Mouse (Mus musculus): Measurements from ENCODE around the gene Rps27. TPM values are rescaled to one million over a fixed set of nuclear protein-coding genes. Genes with fewer than 3 reads are reported as not detected.
"Not testable (repeated sequence)": the region's sequence is repeated elsewhere in the genome, so short reads cannot be mapped to it uniquely, and the experiment has no call there.

Rps27 gene
- polyA plus RNA-seq, 1 experiment, result 28.1 TPM

DNA sequence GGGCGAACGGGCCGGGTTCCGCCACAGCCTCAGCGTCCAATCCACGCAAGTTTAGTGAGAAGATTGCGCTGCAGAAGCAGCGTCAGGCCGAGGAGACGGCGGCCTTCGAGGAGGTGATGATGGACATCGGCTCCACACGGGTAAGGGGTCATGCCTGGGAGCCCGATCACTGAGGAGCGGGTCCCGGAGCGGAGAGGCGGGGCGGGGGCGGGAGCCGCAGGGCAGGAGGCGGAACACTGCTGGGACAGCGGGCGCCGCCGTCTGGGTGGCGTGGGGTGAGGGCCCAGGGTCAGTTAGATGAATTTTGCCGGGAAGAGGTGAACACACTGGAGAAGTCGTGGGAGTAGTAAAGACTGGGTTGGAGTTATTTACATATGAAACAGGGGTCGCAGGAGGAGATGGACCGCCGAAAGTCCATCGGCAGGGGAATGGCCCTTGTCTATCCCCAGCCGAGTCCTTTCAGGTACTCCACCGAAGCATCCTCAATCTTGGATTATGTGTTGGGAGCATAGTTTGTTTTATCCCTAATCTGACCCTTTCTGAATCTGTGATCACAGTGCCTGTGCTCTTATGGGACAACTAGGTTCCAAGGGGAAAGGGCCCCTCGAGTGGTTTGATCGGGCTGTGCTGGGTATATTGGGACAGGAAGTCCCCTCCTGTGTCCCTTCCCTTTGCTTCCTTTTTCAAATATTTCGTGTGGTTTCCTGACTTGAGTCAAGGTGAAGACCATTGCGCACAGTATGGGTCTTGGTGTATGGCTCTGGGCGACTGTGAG lies 41.2 kb upstream of the Rps27 start:
- Histone ChIP-seq H3K9me3 (replicated peaks; ENCODE audit: control insufficient read depth, insufficient read depth, low read length, poor library complexity, severe bottlenecking) (no peaks in the 10 kb centered on the region), H3K4me3 (ENCODE audit: low read depth, low read length) (peak overlapping the region; percentile 90), H3K27ac (ENCODE audit: insufficient read depth, low read length) (0 out of 2 replicates have a peak overlapping the region, but pooled peaks have one; percentile 12), H3K9ac (ENCODE audit: low read depth, poor library complexity, severe bottlenecking) (peak overlapping the region; percentile 73), H3K36me3 (ENCODE audit: control insufficient read depth, insufficient read depth, low read length, poor library complexity, severe bottlenecking) (peaks cover 20% of the 10 kb centered on the region), H3K27me3 (ENCODE audit: control insufficient read depth, insufficient read depth, low read length, poor library complexity, severe bottlenecking) (no peaks in the 10 kb centered on the region), H3K4me1 (ENCODE audit: control insufficient read depth, insufficient read depth, low read length) (no peaks in the 10 kb centered on the region)
- no peak for TF ChIP-seq POLR2A (IDR thresholded peaks at IDR 0.05; ENCODE audit: insufficient read depth, low read length)
- TF ChIP-seq EP300 (IDR thresholded peaks at IDR 0.05; ENCODE audit: insufficient read depth, low read depth, low read length), result no peak
- no peak for TF ChIP-seq CTCF (IDR thresholded peaks at IDR 0.05; ENCODE audit: low read depth, low read length)

DNA sequence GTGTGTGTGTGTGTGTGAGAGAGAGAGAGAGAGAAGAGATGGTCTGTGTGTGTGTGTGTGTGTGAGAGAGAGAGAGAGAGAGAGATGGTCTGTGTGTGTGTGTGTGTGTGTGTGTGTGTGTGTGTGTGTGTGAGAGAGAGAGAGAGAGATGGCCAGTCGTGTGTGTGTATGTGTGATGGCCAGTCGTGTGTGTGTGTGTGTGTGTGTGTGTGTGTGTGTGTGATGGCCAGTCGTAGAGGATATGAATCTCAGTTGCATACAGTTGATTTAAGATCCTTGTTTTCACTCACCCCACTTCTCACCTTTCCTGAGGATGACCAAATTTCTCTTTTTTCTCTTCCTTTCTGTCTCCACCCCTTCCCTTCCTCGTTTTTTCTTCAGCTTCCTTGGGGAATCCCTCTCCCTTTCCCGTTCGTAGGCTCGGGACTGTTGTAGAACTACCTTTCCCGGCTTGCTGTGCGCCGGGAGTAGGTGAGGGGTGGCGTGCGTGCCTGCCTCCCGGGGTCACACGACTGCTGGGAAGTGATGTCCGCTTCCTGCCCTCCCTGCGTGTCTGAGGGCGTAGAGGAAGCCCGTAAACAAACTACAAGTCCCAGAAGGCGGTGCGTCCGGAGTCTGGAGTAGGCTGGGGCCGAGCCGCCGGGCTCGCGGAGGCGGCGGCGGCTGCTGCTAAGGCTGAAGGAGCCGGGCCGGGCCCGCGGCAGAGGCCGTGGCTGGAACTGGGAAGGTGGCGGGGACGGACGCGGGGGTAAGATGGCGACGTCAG lies 40.4 kb upstream of the Rps27 start, which contains the start of gene Crtc2:
Crtc2 (plus strand) TSS at position 511 of the 766 bp plus-strand sequence.
- Histone ChIP-seq H3K4me3 (ENCODE audit: low read depth, low read length) (peak within 1 kb of the TSS; percentile 90), H3K4me1 (ENCODE audit: control insufficient read depth, insufficient read depth, low read length) (no peaks in the 10 kb centered on the region), H3K9me3 (replicated peaks; ENCODE audit: control insufficient read depth, insufficient read depth, low read length, poor library complexity, severe bottlenecking) (no peaks in the 10 kb centered on the region), H3K27ac (ENCODE audit: insufficient read depth, low read length) (0 out of 2 replicates have a peak within 1 kb of the TSS, but pooled peaks have one; percentile 12), H3K36me3 (ENCODE audit: control insufficient read depth, insufficient read depth, low read length, poor library complexity, severe bottlenecking) (peaks cover 14% of the 10 kb centered on the region), H3K9ac (ENCODE audit: low read depth, poor library complexity, severe bottlenecking) (peak within 1 kb of the TSS; percentile 73), H3K27me3 (ENCODE audit: control insufficient read depth, insufficient read depth, low read length, poor library complexity, severe bottlenecking) (no peaks in the 10 kb centered on the region)
- TF ChIP-seq POLR2A (IDR thresholded peaks at IDR 0.05; ENCODE audit: insufficient read depth, low read length), result no peak
- TF ChIP-seq EP300 (IDR thresholded peaks at IDR 0.05; ENCODE audit: insufficient read depth, low read depth, low read length), result no peak

DNA sequence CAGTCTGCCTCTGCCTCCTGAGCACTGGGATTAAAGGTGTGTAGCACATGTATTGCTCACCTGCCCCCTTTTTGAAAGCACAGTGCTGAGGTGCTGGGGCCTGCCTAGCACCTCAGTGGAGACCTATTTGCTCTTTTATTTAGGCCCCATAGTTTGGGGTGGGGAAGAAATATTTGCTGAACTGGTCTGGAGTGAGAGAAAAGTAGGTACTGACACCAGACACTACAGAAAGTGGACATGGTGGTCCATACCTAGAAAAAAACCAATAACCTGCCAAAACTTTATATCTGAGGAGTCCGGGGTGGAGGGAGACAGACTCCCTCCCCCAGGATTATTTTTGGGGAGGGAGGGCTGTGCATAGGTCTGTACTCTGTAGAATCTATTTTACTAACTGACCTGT lies 39.7 kb upstream of the Rps27 start:
- H3K9me3 ChIP-seq (replicated peaks; ENCODE audit: control insufficient read depth, insufficient read depth, low read length, poor library complexity, severe bottlenecking); H3K27ac ChIP-seq (ENCODE audit: insufficient read depth, low read length); H3K27me3 ChIP-seq (ENCODE audit: control insufficient read depth, insufficient read depth, low read length, poor library complexity, severe bottlenecking); H3K4me1 ChIP-seq (ENCODE audit: control insufficient read depth, insufficient read depth, low read length); H3K9ac ChIP-seq (ENCODE audit: low read depth, poor library complexity, severe bottlenecking); H3K4me3 ChIP-seq (ENCODE audit: low read depth, low read length): not testable (repeated sequence)
- peaks cover 14% of the 10 kb centered on the region for H3K36me3 ChIP-seq (ENCODE audit: control insufficient read depth, insufficient read depth, low read length, poor library complexity, severe bottlenecking)

DNA sequence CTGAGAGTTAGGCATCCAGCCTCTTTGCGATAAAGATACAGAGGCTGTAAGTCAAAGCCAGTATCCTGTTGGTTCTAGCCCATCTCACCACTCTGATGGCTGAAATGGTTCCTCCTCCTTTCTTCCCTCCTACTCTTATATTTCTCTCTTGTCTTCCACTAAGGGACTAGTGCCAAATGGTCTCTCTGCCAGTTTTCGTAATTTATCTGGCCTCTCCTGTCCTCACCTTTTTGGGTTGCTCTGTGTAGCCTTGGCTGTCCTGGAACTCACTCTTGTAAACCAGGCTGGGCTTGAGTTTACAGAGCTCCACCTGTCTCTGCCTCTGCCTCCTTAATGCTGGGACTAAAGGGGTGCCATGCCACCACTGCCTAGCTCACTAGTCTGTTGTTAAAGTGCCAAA lies 39.2 kb upstream of the Rps27 start:
- H3K4me1 ChIP-seq (ENCODE audit: control insufficient read depth, insufficient read depth, low read length); H3K27me3 ChIP-seq (ENCODE audit: control insufficient read depth, insufficient read depth, low read length, poor library complexity, severe bottlenecking); H3K9ac ChIP-seq (ENCODE audit: low read depth, poor library complexity, severe bottlenecking); H3K4me3 ChIP-seq (ENCODE audit: low read depth, low read length); H3K27ac ChIP-seq (ENCODE audit: insufficient read depth, low read length); H3K9me3 ChIP-seq (replicated peaks; ENCODE audit: control insufficient read depth, insufficient read depth, low read length, poor library complexity, severe bottlenecking): not testable (repeated sequence)
- H3K36me3 ChIP-seq (ENCODE audit: control insufficient read depth, insufficient read depth, low read length, poor library complexity, severe bottlenecking), result peaks cover 10% of the 10 kb centered on the region

DNA sequence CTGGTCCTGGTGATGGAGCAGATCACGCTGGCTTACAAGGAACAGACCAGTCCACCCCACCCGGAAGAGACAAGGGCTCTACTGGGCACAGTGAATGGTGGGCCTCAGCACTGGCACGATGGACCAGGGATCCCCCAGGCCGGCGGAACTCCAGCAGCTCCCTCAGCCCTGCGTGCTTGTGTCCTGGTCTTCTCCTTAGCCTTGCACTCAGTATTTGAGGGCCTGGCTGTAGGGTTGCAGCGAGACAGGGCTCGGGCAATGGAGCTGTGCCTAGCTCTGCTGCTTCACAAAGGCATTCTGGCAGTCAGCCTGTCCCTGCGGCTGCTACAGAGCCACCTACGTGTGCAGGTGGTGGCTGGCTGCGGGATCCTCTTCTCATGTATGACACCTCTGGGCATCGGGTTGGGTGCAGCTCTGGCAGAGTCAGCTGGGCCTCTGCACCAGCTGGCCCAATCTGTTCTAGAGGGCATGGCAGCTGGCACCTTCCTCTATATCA lies 38.3 kb upstream of the Rps27 start:
- not testable (repeated sequence) for H3K4me3 ChIP-seq (ENCODE audit: low read depth, low read length); H3K27ac ChIP-seq (ENCODE audit: insufficient read depth, low read length); H3K27me3 ChIP-seq (ENCODE audit: control insufficient read depth, insufficient read depth, low read length, poor library complexity, severe bottlenecking); H3K9me3 ChIP-seq (replicated peaks; ENCODE audit: control insufficient read depth, insufficient read depth, low read length, poor library complexity, severe bottlenecking); H3K4me1 ChIP-seq (ENCODE audit: control insufficient read depth, insufficient read depth, low read length); H3K9ac ChIP-seq (ENCODE audit: low read depth, poor library complexity, severe bottlenecking)
- H3K36me3 ChIP-seq (ENCODE audit: control insufficient read depth, insufficient read depth, low read length, poor library complexity, severe bottlenecking), result peaks cover 10% of the 10 kb centered on the region; the same call in 1 of the 2 replicates

DNA sequence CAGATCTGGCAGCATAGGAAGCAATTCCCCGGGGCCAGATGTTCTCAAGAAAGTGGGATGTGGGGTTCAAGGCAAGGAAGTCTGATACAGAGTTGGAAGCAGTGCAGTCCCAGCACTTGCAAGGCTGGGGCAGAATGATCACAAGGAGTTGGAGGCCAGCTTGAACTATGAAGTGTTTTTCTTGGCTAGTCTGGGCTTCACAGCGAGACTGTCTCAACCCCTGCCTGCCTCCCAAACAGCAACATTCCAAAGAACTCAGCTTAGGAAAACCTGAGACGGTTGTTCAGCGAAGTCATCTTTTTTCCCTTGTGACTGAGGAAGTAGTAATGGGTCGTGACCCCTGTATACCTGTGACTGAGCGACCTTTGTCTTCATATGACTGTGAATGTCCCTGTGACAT lies 37.3 kb upstream of the Rps27 start:
- TF ChIP-seq CTCF (IDR thresholded peaks at IDR 0.05; ENCODE audit: low read depth, low read length) (no peak), EP300 (IDR thresholded peaks at IDR 0.05; ENCODE audit: insufficient read depth, low read depth, low read length) (no peak), POLR2A (IDR thresholded peaks at IDR 0.05; ENCODE audit: insufficient read depth, low read length) (no peak)

More for the DNA sequence above, 37.3 kb upstream of the Rps27 start:
- no peak overlapping the region for H3K4me3 ChIP-seq (ENCODE audit: low read depth, low read length)
- H3K27me3 ChIP-seq (ENCODE audit: control insufficient read depth, insufficient read depth, low read length, poor library complexity, severe bottlenecking), result no peaks in the 10 kb centered on the region
- no peaks in the 10 kb centered on the region for H3K9me3 ChIP-seq (replicated peaks; ENCODE audit: control insufficient read depth, insufficient read depth, low read length, poor library complexity, severe bottlenecking)
- H3K27ac ChIP-seq (ENCODE audit: insufficient read depth, low read length), result no peak overlapping the region
- H3K9ac ChIP-seq (ENCODE audit: low read depth, poor library complexity, severe bottlenecking), result no peak overlapping the region
- H3K36me3 ChIP-seq (ENCODE audit: control insufficient read depth, insufficient read depth, low read length, poor library complexity, severe bottlenecking), result peaks cover 10% of the 10 kb centered on the region; the same call in 1 of the 2 replicates
- H3K4me1 ChIP-seq (ENCODE audit: control insufficient read depth, insufficient read depth, low read length), result no peaks in the 10 kb centered on the region
